Mouse (Mus musculus) frontal cortex, postnatal 36 days (tissue): ENCODE measurements around the gene Txnip.
"Not testable (repeated sequence)": the region's sequence is repeated elsewhere in the genome, so short reads cannot be mapped to it uniquely, and the experiment has no call there.

Source experiments
- DNase-seq, 2 experiments: peaks; one replicate each; pipeline ENCODE4 v3.0.0; 2022; ENCODE audit warnings: low spot score in 2 of 2

Txnip gene

GRCm38 (mm10) chr3:96557694-96558093 is at the start of gene Txnip:
TSS of gene Txnip (plus strand) at chr3:96557957.
- DNase-seq, result peak; percentile 94 to 95

DNA sequence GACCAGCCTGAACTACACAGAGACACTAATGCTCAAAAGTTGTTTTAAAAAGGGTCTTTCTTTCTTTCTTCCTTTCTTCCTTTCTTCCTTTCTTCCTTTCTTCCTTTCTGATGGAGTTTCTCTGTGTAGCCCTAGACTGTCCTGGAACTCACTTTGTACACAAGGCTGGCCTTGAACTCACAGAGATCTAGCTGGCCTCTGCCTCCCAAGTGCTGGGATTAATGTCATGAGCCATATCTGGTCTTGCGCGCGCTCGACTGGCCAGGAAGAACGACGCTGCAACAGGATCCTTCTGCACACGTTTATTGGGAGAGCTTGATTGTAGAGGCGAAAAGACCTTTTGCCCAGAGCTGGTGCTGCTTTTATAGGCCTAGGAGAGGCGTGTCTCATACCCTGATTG is 49.8 kb upstream of the Txnip start:
- not testable (repeated sequence) for DNase-seq

GRCm38 (mm10) chr3:96520171-96520570 is 37.6 kb upstream of the Txnip start:
- DNase-seq, result no peak

DNA sequence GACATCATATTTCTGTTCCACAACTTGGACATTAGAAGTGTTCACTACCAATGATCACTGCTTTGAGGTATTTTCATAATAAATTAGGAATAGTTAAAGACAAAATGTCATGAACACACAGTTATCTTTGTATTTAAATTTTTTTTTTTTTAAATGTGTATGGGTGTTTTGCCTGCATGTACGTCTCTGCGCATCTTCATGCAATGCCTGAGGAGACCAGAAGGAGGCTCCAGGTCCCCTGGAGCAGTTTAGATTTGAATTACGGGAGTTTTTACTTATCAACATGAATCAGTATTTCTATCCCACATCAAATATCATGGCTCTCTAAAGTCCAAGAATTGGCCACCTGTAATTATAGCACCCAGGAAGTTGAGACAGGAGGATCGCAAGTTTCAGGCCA is 35.6 kb upstream of the Txnip start:
- DNase-seq, result no peak

DNA sequence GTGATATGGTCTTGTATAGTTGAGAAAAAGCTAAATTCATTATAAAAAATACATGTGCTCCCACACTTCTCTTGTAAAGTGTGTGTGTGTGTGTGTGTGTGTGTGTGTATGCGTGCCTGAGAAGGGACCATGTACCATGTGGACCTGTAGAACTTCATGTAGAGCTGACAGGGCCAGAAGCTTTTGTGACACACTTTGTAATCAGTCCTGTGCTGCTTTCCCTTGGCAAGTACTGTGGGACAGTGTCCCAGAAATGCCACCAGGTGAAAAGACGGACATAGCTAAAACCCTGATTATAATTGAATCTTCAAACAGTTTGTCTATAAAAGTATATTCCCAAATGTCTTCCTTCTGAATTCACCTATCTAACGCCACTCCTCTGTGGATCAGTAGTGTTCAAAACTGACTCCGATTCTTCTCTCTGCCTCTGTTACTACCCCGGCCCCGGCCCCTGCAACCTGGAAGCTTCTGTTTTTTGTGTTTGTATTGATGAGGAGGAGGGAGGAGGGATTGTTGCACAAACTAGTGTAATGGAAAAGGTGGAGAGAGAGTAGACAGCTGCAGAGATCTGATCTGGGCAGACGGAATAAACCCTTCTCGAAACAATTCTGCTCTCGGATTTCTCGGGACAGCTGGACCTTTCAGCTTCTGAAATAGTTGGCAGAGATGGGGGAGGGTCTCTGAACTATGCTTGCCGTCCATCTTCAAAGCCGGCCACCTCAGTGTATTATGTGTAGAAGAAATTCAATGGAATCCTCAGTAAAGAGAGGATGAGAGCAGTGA is 33.5 kb upstream of the Txnip start:
- DNase-seq, result no peak

DNA sequence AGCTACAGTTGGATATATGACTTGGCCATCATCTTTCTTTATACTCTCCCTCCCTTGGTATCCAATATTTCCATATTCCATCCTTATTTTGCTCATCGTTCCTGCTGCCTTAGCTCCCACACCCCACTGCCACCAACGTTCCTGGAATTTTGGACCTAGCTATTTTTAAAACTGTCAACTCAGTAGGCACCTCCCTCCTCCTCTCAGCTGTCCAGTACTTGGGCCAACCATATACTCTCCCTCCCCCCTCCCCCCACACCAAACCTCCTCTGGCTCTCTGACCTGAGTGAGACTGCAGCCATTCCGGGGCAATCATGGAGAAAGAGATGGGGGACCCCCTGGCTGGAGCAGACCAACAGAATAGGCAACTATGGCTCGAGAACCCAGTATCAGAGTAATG is 32.8 kb upstream of the Txnip start, which contains the start of gene Hfe2:
Gene Hfe2, plus strand, starts transcription at position 259 of the 400 bp plus-strand sequence.
- DNase-seq, result no peak

DNA sequence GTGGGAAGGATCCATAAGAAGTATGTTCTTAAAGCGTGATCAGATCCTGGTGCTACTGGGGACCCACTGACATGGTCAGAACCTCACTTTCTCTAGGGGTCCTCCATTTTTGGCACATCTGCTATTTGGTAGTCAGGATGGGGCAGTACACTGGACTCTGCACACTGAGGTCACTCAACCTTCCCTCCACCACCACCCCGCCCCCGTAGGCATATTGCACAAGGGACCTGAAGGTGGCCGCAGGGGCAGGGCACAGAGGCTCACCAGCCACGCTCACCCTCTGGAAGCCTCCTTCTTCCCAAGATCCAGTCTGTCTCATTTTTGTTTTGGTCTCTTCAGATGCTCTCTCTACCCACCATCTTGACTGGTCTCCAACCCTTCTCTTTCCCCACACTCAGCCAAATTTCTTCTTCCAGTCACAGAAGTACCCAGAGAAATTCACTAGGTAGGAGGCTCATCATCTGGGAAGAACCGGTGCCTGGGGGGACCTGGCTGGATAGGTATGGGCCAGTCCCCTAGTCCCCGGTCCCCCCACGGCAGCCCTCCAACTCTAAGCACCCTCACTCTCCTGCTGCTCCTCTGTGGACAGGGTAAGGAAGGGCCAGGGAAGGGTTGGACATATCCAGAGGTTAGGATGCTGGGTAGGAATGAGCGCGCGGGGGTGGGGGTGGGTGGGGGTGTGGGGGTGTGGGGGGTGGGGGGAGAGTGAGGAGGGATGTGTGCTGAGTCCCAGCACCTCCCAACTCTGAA is 31.6 kb upstream of the Txnip start:
- no peak for DNase-seq

DNA sequence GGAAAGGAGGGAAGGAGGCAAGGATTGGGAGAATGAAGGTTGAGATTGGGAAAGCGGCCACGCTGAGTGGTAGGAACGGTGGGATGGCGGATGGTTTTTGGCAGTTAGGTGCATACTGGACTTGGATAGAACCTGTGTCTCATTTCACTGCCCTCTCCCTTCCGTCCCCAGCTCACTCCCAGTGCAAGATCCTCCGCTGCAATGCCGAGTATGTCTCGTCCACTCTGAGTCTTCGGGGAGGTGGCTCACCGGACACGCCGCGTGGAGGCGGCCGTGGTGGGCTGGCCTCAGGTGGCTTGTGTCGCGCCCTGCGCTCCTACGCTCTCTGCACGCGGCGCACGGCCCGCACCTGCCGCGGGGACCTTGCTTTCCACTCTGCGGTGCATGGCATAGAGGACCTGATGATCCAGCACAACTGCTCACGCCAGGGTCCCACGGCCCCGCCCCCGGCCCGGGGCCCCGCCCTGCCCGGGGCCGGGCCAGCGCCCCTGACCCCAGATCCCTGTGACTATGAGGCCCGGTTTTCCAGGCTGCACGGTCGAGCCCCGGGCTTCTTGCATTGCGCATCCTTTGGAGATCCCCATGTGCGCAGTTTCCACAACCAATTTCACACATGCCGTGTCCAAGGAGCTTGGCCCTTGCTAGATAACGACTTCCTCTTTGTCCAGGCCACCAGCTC is 30.8 kb upstream of the Txnip start:
- no peak for DNase-seq

DNA sequence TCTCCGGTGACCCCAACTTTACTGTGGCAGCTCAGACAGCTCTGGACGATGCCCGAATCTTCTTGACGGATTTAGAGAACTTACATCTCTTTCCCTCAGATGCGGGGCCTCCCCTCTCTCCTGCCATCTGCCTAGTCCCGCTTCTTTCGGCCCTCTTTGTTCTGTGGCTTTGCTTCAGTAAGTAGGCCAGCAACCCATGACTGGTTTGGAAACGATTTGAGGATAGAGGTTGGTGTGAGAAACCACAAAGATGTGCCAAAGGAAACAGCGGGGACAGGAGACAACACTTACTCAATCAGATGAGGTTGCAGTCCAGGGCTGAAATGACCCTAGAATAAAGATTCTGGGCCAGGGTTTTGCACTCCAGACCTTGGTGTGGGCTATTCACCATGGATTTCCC is 29.3 kb upstream of the Txnip start:
- no peak for DNase-seq

DNA sequence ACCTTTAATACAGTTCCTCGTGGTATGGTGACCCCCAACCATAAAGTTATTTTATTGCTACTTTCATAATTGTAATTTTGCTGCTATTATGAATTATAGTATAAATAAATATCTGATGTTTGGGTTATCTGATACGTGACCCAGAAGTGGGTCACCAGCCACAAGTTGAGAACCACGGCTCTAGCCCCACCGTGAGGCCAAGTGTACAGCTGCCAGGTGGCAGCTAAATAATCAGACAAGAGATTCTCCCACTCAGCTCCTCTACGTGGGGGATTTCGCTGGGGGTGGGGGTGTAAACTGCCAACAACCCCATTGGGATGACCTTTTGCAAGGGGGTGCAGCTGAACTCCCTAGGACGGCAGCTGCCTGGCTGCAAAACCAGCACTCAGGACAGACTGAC is 25.7 kb upstream of the Txnip start:
- no peak for DNase-seq

DNA sequence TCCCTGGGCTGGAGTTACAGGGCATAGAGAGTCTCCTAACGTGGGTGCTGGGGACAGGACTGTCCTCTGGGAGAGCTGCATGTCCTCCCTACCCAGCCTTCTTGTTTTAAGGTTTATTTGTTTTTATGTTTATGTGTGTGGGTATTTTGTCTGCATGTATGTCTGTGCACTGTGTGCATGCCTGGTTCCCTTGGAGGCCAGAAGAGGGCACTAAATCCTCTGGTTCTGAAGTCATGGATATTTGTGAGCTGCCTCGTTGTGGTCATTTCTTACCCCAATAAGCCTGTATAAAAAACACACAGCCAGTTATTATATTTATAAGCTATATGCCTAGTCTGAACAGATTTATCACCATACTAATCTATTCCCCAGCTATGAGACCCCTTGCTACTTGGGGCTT is 23.5 kb upstream of the Txnip start:
- DNase-seq, result no peak

GRCm38 (mm10) chr3:96539316-96539715 is 18.4 kb upstream of the Txnip start:
- DNase-seq, result no peak

- no peak for DNase-seq
Measured at GRCm38 (mm10) chr3:96540740-96541139, 17.0 kb upstream of the Txnip start.

DNA sequence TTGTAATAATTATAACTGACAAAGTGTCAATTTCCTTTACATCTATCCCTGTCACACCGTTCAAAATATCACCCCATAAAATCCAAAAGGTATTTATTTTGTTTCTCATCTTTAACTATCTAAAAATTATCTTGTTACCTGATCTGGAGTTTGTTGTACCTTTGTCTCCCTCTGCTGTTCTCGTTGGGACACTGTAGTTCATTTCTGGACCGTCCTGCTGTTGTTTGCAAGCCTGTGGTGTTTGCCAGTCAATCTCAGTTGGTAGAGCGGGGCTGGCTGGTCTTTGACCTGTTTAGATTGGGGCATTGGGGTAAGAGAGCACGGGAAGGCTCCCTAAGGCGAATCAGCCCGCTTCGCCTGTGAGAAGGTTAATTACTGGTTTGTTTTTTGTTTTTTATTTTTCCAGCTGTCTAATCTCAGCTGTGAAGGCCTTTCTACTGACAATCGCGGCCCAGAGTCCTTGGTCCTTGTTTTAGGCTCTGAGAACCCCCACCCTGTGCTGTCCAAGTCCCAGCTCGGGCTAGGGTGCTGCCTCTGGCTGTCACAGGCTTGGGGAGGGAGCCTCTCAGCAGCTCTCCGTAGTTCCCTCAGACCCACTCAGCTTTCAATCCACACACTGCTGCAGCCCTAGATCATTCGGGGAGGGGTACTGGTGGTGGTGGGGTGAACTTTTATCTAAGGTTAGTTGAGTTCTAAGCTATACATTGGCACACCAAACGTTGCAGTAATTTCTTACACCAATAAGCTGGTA is 16.3 kb upstream of the Txnip start:
- DNase-seq, result no peak

- no peak for DNase-seq
Measured at GRCm38 (mm10) chr3:96542554-96542953, 15.2 kb upstream of the Txnip start.

DNA sequence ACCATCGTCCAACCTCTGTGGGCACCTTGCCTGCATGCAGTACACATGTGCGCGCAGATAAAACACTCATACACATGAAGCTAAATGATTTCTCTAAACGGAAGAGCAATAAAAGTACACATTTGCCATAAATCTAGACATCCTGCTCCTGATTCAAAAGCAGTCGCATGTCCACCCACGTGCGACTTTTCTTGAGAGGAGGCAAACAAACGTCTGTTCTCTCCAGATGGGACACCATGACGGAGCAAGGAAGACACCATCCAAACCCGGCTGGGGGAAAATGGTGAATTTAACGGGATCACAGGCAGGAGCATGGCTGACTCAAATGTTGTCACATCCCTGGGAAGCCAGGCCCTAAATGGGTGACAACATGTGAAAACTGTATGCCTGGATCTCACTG is 14.4 kb upstream of the Txnip start:
- DNase-seq, result peak; percentile 48 to 58

DNA sequence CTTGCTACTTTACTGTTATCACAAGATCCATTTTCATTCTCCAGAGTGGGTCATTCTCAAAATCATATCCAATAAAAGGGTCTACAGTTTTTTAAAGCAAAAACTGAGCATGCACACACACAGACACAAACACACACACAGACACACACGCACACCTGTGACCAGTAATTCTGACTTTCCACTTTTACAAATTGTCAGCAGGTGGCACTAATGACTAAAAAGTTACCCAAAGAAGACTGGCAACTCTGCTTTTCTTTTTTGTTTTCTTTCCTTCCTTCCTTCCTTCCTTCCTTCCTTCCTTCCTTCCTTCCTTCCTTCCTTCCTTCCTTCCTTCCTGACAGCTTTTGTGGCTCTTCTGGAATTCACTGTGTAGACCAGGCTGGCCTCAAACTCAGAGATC is 12.2 kb upstream of the Txnip start:
- no peak for DNase-seq

DNA sequence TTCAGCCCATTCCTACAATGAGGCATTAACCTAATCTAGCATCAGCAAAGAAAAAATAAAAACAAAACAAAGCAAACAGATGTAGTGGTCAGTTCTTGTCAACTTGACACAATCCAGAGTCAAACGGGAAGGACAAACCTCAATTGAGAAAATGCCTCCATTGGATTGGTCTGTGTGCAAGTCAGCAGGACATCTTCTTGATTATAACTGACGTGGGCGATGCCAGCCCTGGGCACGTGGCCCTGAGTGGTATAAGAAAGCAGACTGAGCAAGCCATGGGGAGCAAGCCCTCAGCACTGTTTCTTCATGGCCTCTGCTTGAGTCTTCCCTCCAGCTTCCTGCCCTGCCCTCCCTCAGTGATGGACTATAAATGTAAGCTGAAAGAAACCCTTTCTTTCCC is 10.9 kb upstream of the Txnip start:
- DNase-seq, result no peak

DNA sequence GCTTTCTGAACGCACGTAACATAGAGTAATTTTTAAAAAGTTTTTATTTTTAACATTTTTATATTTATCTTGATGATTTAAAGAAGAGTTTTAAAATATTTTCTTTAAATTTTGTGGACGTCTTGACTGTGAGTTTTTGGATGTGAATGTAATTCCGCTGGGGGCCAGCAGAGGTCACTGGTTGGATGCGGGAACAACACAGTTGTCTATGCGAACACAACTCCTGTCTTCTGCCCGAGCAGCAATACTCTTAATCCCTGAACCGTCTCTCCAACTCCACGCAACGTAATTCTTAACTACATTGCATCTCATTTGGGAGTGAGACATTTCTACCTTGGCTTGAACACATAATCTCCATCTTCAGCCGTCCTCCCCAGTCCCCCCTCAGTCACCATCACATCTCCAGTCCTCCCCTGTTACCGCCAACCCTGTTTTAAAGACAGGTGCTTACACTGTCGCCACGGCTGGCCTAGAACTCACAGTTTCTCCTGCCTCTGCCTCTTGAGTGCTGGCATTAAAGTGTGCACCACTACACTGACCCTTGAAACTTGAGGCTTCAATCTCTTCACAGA is 10.3 kb upstream of the Txnip start:
- peak; percentile 79 to 83 for DNase-seq

DNA sequence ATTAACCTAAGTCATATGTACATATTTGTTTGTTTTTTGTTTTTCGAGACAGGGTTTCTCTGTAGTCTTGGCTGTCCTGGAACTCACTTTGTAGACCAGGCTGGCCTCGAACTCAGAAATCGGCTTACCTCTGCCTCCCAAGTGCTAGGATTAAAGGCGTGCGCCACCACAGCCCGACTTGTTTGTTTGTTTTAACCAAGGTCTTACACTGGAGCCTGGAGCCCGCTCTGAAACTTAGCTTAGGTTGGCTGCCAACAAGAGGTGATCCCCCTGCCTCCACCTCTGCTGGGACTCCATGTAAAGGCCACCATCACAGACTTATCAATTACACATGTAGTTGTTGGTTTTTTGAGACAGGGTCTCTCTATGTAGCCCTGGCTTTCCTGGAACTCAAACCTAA is 8.9 kb upstream of the Txnip start:
- DNase-seq, result no peak

DNA sequence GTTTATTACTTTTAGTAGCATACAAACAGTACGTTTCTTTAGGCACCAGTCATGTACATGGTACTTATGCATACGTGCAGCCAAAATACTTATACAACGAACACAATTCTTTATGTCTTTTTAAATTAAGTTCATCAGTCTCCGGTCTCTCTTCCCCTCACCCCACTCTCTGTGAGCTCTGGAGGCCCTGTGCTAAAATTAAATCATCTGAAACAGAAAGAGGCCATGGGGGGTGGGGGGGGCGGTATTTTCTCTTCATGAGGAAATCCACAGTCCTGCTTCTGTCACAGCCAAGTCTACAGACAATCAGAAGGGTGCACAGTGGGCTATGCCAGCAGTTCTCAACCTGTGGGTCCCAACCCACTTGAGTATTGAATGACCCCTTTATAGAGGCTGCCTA is 8.4 kb upstream of the Txnip start:
- DNase-seq, result no peak

- peak; percentile 46 to 56 for DNase-seq
Measured at GRCm38 (mm10) chr3:96551203-96551602, 6.6 kb upstream of the Txnip start.
